In the genomic region with DNA sequence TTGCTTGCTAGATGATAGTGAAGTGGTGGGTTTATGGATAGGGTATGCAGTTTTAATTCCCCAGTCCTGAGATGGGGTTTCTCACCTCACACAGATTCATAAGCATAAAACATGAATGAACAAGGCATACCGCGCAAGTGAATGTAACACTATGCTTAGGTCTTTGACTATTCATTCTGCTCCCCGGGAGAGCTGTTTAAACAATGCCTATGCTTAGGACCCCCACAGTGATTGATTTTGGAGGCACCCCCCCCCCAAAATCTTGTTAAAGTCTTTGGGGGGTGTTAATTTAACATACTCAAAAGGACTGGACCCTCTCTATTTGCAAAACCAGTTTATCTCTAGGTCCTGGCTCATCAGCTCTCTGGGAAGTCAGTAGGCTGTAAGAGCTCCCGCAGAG, we compare ENCODE assay signal across 10 mouse cellular contexts. TPM values are rescaled to one million over a fixed set of nuclear protein-coding genes. Genes with fewer than 3 reads are reported as not detected.
DNase-seq lines count a peak whose midpoint lies in the region; ATAC-seq lines count a peak whose summit lies in the region.
"Had no signal": no experiment of that assay in that cellular context is flagged by ENCODE, and none has a peak within 500 bp of the region (broad histone marks: within the 10 kb centered on the region; RNA-seq: fewer than 3 reads in every experiment).

No protein-coding gene starts in this region.

- H3K4me2 ChIP-seq in kidney, embryonic 15.5 days: peak overlapping the region; percentile 64
- H3K4me2 ChIP-seq in forebrain, embryonic 11.5 days (ENCODE audit: low read depth, low read length, severe bottlenecking): peak overlapping the region; percentile 63
- peak overlapping the region; percentile 55 for H3K4me2 ChIP-seq in limb, embryonic 12.5 days
- peak overlapping the region; percentile 55 for H3K4me2 ChIP-seq in neural tube, embryonic 13.5 days

- peak overlapping the region; percentile 67 for H3K4me3 ChIP-seq in kidney, embryonic 15.5 days (replicated peaks)
- H3K4me3 ChIP-seq in forebrain, embryonic 11.5 days (ENCODE audit: low read depth, low read length): peak overlapping the region; percentile 42
- peak overlapping the region; percentile 62 for H3K4me3 ChIP-seq in limb, embryonic 12.5 days (replicated peaks)
- H3K4me3 ChIP-seq in neural tube, embryonic 13.5 days: peak overlapping the region; percentile 56

- no peak overlapping the region for H3K9ac ChIP-seq in kidney, embryonic 15.5 days
- peak overlapping the region; percentile 37 for H3K9ac ChIP-seq in forebrain, embryonic 11.5 days (ENCODE audit: low read length)
- H3K9ac ChIP-seq in limb, embryonic 12.5 days (replicated peaks): peak overlapping the region; percentile 53
- H3K9ac ChIP-seq in neural tube, embryonic 13.5 days: peak overlapping the region; percentile 61

- H3K27me3 ChIP-seq in kidney, embryonic 15.5 days: no peaks in the 10 kb centered on the region
- H3K27me3 ChIP-seq in forebrain, embryonic 11.5 days (ENCODE audit: control insufficient read depth, insufficient read depth, low read length): no peaks in the 10 kb centered on the region
- H3K27me3 ChIP-seq in limb, embryonic 12.5 days: no peaks in the 10 kb centered on the region
- no peaks in the 10 kb centered on the region for H3K27me3 ChIP-seq in neural tube, embryonic 13.5 days

- 44% methylated on average over 4 of the region's 4 CpGs for WGBS in kidney, embryonic 15.5 days
- WGBS in forebrain, embryonic 11.5 days: 48% methylated on average over 4 of the region's 4 CpGs
- WGBS in limb, embryonic 12.5 days: 56% methylated on average over 4 of the region's 4 CpGs
- 59% methylated on average over 4 of the region's 4 CpGs for WGBS in neural tube, embryonic 13.5 days

- H3K9me3 ChIP-seq in kidney, embryonic 15.5 days (replicated peaks): peaks cover 31% of the 10 kb centered on the region
- H3K9me3 ChIP-seq in forebrain, embryonic 11.5 days (ENCODE audit: control insufficient read depth, low read length): peaks cover 23% of the 10 kb centered on the region
- peaks cover 47% of the 10 kb centered on the region for H3K9me3 ChIP-seq in limb, embryonic 12.5 days
- H3K9me3 ChIP-seq in neural tube, embryonic 13.5 days: peaks cover 27% of the 10 kb centered on the region; the same call in 1 of the 2 replicates

- no peak for DNase-seq in kidney, adult 8-10 months
- no peak for DNase-seq in forebrain, embryonic 11.5 days (ENCODE audit: low spot score)
- no peak for DNase-seq in right cerebral cortex, postnatal 4 days
- no peak for DNase-seq in kidney, postnatal 10 days
- DNase-seq in T-cell, adult 2 months (ENCODE audit: low spot score): no peak

- H3K36me3 ChIP-seq in kidney, embryonic 15.5 days: no peaks in the 10 kb centered on the region; the same call in 1 of the 2 replicates
- H3K36me3 ChIP-seq in forebrain, embryonic 11.5 days (ENCODE audit: control insufficient read depth, insufficient read depth, low read length): no peaks in the 10 kb centered on the region
- H3K36me3 ChIP-seq in limb, embryonic 12.5 days: peaks cover 5% of the 10 kb centered on the region; the same call in 1 of the 2 replicates
- H3K36me3 ChIP-seq in neural tube, embryonic 13.5 days: no peaks in the 10 kb centered on the region
- H3K36me3 ChIP-seq: G1E had no signal

- 0 out of 2 replicates have a peak, but pooled peaks cover 4% of the 10 kb centered on the region for H3K4me1 ChIP-seq in kidney, embryonic 15.5 days
- no peaks in the 10 kb centered on the region for H3K4me1 ChIP-seq in forebrain, embryonic 11.5 days (replicated peaks; ENCODE audit: control insufficient read depth, insufficient read depth, low read length)
- H3K4me1 ChIP-seq in limb, embryonic 12.5 days (replicated peaks): no peaks in the 10 kb centered on the region
- H3K4me1 ChIP-seq in neural tube, embryonic 13.5 days (replicated peaks): peaks cover under 1% of the 10 kb centered on the region; the same call in 1 of the 2 replicates

- no peak overlapping the region for H3K27ac ChIP-seq in kidney, embryonic 15.5 days
- H3K27ac ChIP-seq in forebrain, embryonic 11.5 days (ENCODE audit: low read depth, low read length): no peak overlapping the region
- peak overlapping the region; percentile 41; the same call in 1 of the 2 replicates for H3K27ac ChIP-seq in limb, embryonic 12.5 days
- peak overlapping the region; percentile 56 for H3K27ac ChIP-seq in neural tube, embryonic 13.5 days (replicated peaks)
- H3K27ac ChIP-seq: macrophage had no signal

- no peak for ATAC-seq in kidney, embryonic 15.5 days (replicated peaks; ENCODE audit: low FRiP score)
- no peak for ATAC-seq in forebrain, embryonic 11.5 days (replicated peaks; ENCODE audit: low FRiP score)
- no peak for ATAC-seq in limb, embryonic 12.5 days (ENCODE audit: insufficient number of reproducible peaks, insufficient read depth, low FRiP score, low TSS enrichment, low read depth)
- ATAC-seq in neural tube, embryonic 13.5 days (ENCODE audit: low read depth): no peak

RNA-seq across cellular contexts. Expression of a gene that starts 1.6 kb away (rescaled TPM):
- polyA plus RNA-seq in kidney, embryonic 15.5 days (2015; fragmentation: Nextera tagmentation; extraction: Ambion mirVana): 5.1 and 7.3 TPM in 2 replicates
- polyA plus RNA-seq in forebrain, embryonic 11.5 days (2014; fragmentation: Nextera tagmentation; extraction: Ambion mirVana): 13.3 and 14.4 TPM in 2 replicates
- polyA plus RNA-seq in limb, embryonic 12.5 days (2016; fragmentation: Nextera tagmentation; extraction: Ambion mirVana): 15.4 and 15.8 TPM in 2 replicates
- polyA plus RNA-seq in neural tube, embryonic 13.5 days (2015; fragmentation: Nextera tagmentation; extraction: Ambion mirVana): 19.1 and 20.6 TPM in 2 replicates
- polyA plus RNA-seq: macrophage had no signal

RNA-seq across cellular contexts. Expression of a gene that starts 1.7 kb away (rescaled TPM):
- polyA plus RNA-seq in kidney, embryonic 15.5 days (2015; fragmentation: Nextera tagmentation; extraction: Ambion mirVana): 164 and 168 TPM in 2 replicates
- polyA plus RNA-seq in forebrain, embryonic 11.5 days (2014; fragmentation: Nextera tagmentation; extraction: Ambion mirVana): 100 and 104 TPM in 2 replicates
- polyA plus RNA-seq in limb, embryonic 12.5 days (2016; fragmentation: Nextera tagmentation; extraction: Ambion mirVana): 217 and 263 TPM in 2 replicates
- polyA plus RNA-seq in neural tube, embryonic 13.5 days (2015; fragmentation: Nextera tagmentation; extraction: Ambion mirVana): 65.2 and 87.1 TPM in 2 replicates
- polyA plus RNA-seq: macrophage had no signal

RNA-seq across cellular contexts. Expression of a gene that starts 35.7 kb away (rescaled TPM):
- polyA plus RNA-seq in kidney, embryonic 15.5 days (2015; fragmentation: Nextera tagmentation; extraction: Ambion mirVana): 4.0 TPM in 2 replicates
- polyA plus RNA-seq in forebrain, embryonic 11.5 days (2014; fragmentation: Nextera tagmentation; extraction: Ambion mirVana): 1.2 TPM in 2 replicates
- 2.8 and 3.8 TPM in 2 replicates for polyA plus RNA-seq in limb, embryonic 12.5 days (2016; fragmentation: Nextera tagmentation; extraction: Ambion mirVana)
- 2.6 and 3.0 TPM in 2 replicates for polyA plus RNA-seq in neural tube, embryonic 13.5 days (2015; fragmentation: Nextera tagmentation; extraction: Ambion mirVana)
- polyA plus RNA-seq: G1E, macrophage had no signal

Comparison
In these comparisons a context has a peak if more than half of its experiments do, and no peak if none do; other contexts are left out.
1. H3K27ac ChIP-seq: peak in limb, embryonic 12.5 days (single experiment) and neural tube, embryonic 13.5 days (single experiment); none in kidney, embryonic 15.5 days (single experiment) and forebrain, embryonic 11.5 days (single experiment).
2. Peak in every context shown above with its lines, with median percentiles within 50 percentile points of each other: H3K4me2 ChIP-seq and H3K4me3 ChIP-seq.